Mouse (Mus musculus) Patski (cell line): Measurements from ENCODE around the gene Unc5b. TPM values are rescaled to one million over a fixed set of nuclear protein-coding genes. Genes with fewer than 3 reads are reported as not detected.

Source experiments
- ATAC-seq: fragments of 100-300 bp; one replicate; pipeline ENCODE4 v1.8.0; 2021
- CTCF ChIA-PET: fragments of 350-600 bp; sonication (Branson Sonifier 250); formaldehyde crosslinking; loops from one replicate; lab custom pipeline; 2022; ENCODE audit warnings: inconsistent platforms; lab: Charles Lee
- POLR2A ChIA-PET: fragments of 350-600 bp; sonication (Branson Sonifier 250); formaldehyde crosslinking; loops from one replicate; lab custom pipeline; 2022; ENCODE audit warnings: antibody characterized with exemption, inconsistent platforms; lab: Charles Lee
- DNase-seq: peaks from one replicate; pipeline ENCODE4 v3.0.0-alpha.2; 2011; ENCODE audit warnings: low read depth, low spot score
- H3K27me3 ChIP-seq: fragments of 371-371 bp; one replicate; pipeline ENCODE4 v1.5.1; 2021
- CTCF ChIP-seq: fragments of 100-300 bp; IDR thresholded peaks from one replicate; pipeline ENCODE4 v1.5.1; 2021
- in situ Hi-C: fragments of 300-500 bp; cut with MboI; formaldehyde crosslinking; loops from 3 replicates; pipeline ENCODE4 v1.11.1; 2018; ENCODE audit warnings: low pct_unique_long_range_greater_than_20kb, mixed read lengths
- polyA plus RNA-seq: library from polyadenylated mRNA; unstranded; gene quantifications from one replicate; pipeline ENCODE4 v1.2.3, GENCODE M21; 2021

The Unc5b gene
- polyA plus RNA-seq, 1 experiment from 2014 or later: 44.8 TPM

- no peak for TF ChIP-seq CTCF
- POLR2A ChIA-PET: no interaction called here
- DNase-seq (no peak), ATAC-seq (no peak)
- no peaks in the 10 kb centered on the region for H3K27me3 ChIP-seq
- in situ Hi-C loops: no loop called here
- CTCF ChIA-PET: interaction anchor here (1.8 kb wide), 1 partner anchor 10 kb away, joined by 6 read pairs; no protein-coding TSS in a partner anchor
These were observed 8.5 kb downstream of the Unc5b start for GRCm38 (mm10) chr10:60822641-60823425.

- ChIA-PET POLR2A (no interaction called here), CTCF (interaction anchor here (0.9 to 1.8 kb wide), 2 partner anchors 9 to 13 kb away, joined by 3 to 6 read pairs; no protein-coding TSS in a partner anchor)
- peak; percentile 34 for ATAC-seq
- TF ChIP-seq CTCF: no peak
- DNase-seq: no peak
- in situ Hi-C loops: no loop called here
- no peaks in the 10 kb centered on the region for H3K27me3 ChIP-seq
These were observed 9.5 kb downstream of the Unc5b start for GRCm38 (mm10) chr10:60821736-60822358.

GRCm38 (mm10) chr10:60821311-60821710 lies 10.1 kb downstream of the Unc5b start:
- DNase-seq (no peak), ATAC-seq (no peak)
- H3K27me3 ChIP-seq: no peaks in the 10 kb centered on the region
- in situ Hi-C loops: no loop called here
- ChIA-PET POLR2A (no interaction called here), CTCF (interaction anchor here (0.9 kb wide), 1 partner anchor 14 kb away, joined by 3 read pairs; no protein-coding TSS in a partner anchor)
- no peak for TF ChIP-seq CTCF

- ChIA-PET CTCF (no interaction called here), POLR2A (interaction anchor here (1.5 kb wide), 1 partner anchor 22 kb away, joined by 3 read pairs; no protein-coding TSS in a partner anchor)
- ATAC-seq: no peak
- TF ChIP-seq CTCF: no peak
- in situ Hi-C loops: no loop called here
- H3K27me3 ChIP-seq: no peaks in the 10 kb centered on the region
- DNase-seq: no peak
These were observed 10.8 kb downstream of the Unc5b start for GRCm38 (mm10) chr10:60820552-60820951.

- POLR2A ChIA-PET: interaction anchor here (1.5 kb wide), 1 partner anchor 22 kb away, joined by 3 read pairs; no protein-coding TSS in a partner anchor
These were observed 11.7 kb downstream of the Unc5b start for GRCm38 (mm10) chr10:60819654-60820192.

GRCm38 (mm10) chr10:60819179-60819578 lies 12.2 kb downstream of the Unc5b start:
- ChIA-PET CTCF (no interaction called here), POLR2A (interaction anchor here (1.5 kb wide), 1 partner anchor 21 kb away, joined by 3 read pairs; no protein-coding TSS in a partner anchor)
- in situ Hi-C loops: no loop called here
- no peaks in the 10 kb centered on the region for H3K27me3 ChIP-seq
- DNase-seq (peak; percentile 60), ATAC-seq (no peak)
- no peak for TF ChIP-seq CTCF

More at GRCm38 (mm10) chr10:60819654-60820192, 11.7 kb downstream of the Unc5b start:
- ATAC-seq (no peak), DNase-seq (no peak)
- no peak for TF ChIP-seq CTCF
- H3K27me3 ChIP-seq: no peaks in the 10 kb centered on the region
- in situ Hi-C loops: no loop called here
- CTCF ChIA-PET: no interaction called here

- ATAC-seq: no peak
- POLR2A ChIA-PET: interaction anchor here (2.1 kb wide), 1 partner anchor 14 kb away, joined by 6 read pairs; no protein-coding TSS in a partner anchor
These were observed 12.7 kb downstream of the Unc5b start for GRCm38 (mm10) chr10:60818708-60819107.

GRCm38 (mm10) chr10:60817868-60818267 lies 13.5 kb downstream of the Unc5b start:
- no peaks in the 10 kb centered on the region for H3K27me3 ChIP-seq
- ATAC-seq: no peak
- in situ Hi-C loops: no loop called here
- ChIA-PET CTCF (interaction anchor here (2.4 kb wide), 1 partner anchor 9 kb away, joined by 7 read pairs; no protein-coding TSS in a partner anchor), POLR2A (interaction anchor here (1.0 to 2.1 kb wide), 3 partner anchors 13 to 19 kb away, joined by 3 to 6 read pairs (median 4); no protein-coding TSS in a partner anchor)
- DNase-seq: no peak
- no peak for TF ChIP-seq CTCF

More at GRCm38 (mm10) chr10:60818708-60819107, 12.7 kb downstream of the Unc5b start:
- in situ Hi-C loops: no loop called here
- no peak for DNase-seq
- no peaks in the 10 kb centered on the region for H3K27me3 ChIP-seq
- TF ChIP-seq CTCF: no peak
- CTCF ChIA-PET: interaction anchor here (2.4 kb wide), 1 partner anchor 8 kb away, joined by 7 read pairs; no protein-coding TSS in a partner anchor

GRCm38 (mm10) chr10:60816872-60817648 lies 14.3 kb downstream of the Unc5b start:
- CTCF ChIA-PET: interaction anchor here (1.3 to 2.4 kb wide), 3 partner anchors 10 to 255 kb away, joined by 4 to 7 read pairs (median 6); no protein-coding TSS in a partner anchor

More at GRCm38 (mm10) chr10:60816872-60817648, 14.3 kb downstream of the Unc5b start:
- DNase-seq (no peak), ATAC-seq (peak; percentile 44)
- H3K27me3 ChIP-seq: no peaks in the 10 kb centered on the region
- no peak for TF ChIP-seq CTCF
- in situ Hi-C loops: no loop called here
- POLR2A ChIA-PET: interaction anchor here (1.0 to 2.1 kb wide), 3 partner anchors 13 to 18 kb away, joined by 3 to 6 read pairs (median 4); no protein-coding TSS in a partner anchor
